Mouse (Mus musculus): Measurements from ENCODE around the gene Ripk3. TPM values are rescaled to one million over a fixed set of nuclear protein-coding genes. Genes with fewer than 3 reads are reported as not detected.

Ripk3 gene
- polyA plus RNA-seq (2012; ENCODE audit: insufficient read depth, low replicate concordance): 38.4 and 95.9 TPM in 2 replicates

GRCm38 (mm10) chr14:55788256-55789050, at the start of gene Ripk3:
TSS of gene Ripk3 (minus strand) at chr14:55788865.
- Histone ChIP-seq H3K9me3 (no peaks in the 10 kb centered on the region), H3K27me3 (replicated peaks) (peaks cover 6% of the 10 kb centered on the region), H3K36me3 (replicated peaks; ENCODE audit: low read length) (peaks cover 35% of the 10 kb centered on the region), H3K4me3 (replicated peaks) (peak within 1 kb of the TSS; percentile 92), H3K4me1 (peaks cover 17% of the 10 kb centered on the region)
- TF ChIP-seq FLI1 (IDR thresholded peaks at IDR 0.05; ENCODE audit: low read length): no peak
- TF ChIP-seq GATA1 (IDR thresholded peaks at IDR 0.05; ENCODE audit: borderline replicate concordance, low read length): no peak

DNA sequence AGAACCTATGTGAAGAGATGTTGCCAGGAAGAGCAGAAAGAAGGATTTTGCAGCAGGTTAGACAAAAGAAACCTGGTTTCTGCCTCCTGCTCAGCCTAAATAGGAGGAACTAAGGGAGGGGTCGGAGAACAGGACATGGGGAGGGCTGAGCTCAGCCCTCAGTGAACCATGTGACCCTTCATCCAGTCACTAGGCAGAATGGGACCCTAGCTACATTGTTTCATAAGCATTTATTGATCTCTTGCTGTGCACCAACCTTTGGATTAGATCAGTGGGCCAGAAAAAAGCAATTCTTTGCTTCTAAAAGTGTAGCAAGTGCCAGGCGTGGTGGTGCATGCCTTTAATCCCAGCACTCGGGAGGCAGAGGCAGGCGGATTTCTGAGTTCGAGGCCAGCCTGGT, 49.6 kb upstream of the Ripk3 start:
- no peak overlapping the region for H3K4me3 ChIP-seq (replicated peaks)
- H3K9me3 ChIP-seq: no peaks in the 10 kb centered on the region
- H3K36me3 ChIP-seq (replicated peaks; ENCODE audit: low read length): no peaks in the 10 kb centered on the region
- H3K4me1 ChIP-seq: peaks cover 23% of the 10 kb centered on the region
- H3K27me3 ChIP-seq (replicated peaks): peaks cover 46% of the 10 kb centered on the region
- TF ChIP-seq GATA1 (IDR thresholded peaks at IDR 0.05; ENCODE audit: borderline replicate concordance, low read length): no peak
- TF ChIP-seq FLI1 (IDR thresholded peaks at IDR 0.05; ENCODE audit: low read length): no peak

GRCm38 (mm10) chr14:55834808-55835533, 46.3 kb upstream of the Ripk3 start:
- no peak for TF ChIP-seq GATA1 (IDR thresholded peaks at IDR 0.05; ENCODE audit: borderline replicate concordance, low read length)
- no peak for TF ChIP-seq FLI1 (IDR thresholded peaks at IDR 0.05; ENCODE audit: low read length)
- Histone ChIP-seq H3K4me1 (peaks cover 17% of the 10 kb centered on the region), H3K36me3 (replicated peaks; ENCODE audit: low read length) (no peaks in the 10 kb centered on the region), H3K9me3 (no peaks in the 10 kb centered on the region), H3K4me3 (replicated peaks) (no peak overlapping the region), H3K27me3 (replicated peaks) (peaks cover 61% of the 10 kb centered on the region)

GRCm38 (mm10) chr14:55833126-55833525, 44.5 kb upstream of the Ripk3 start:
- TF ChIP-seq FLI1 (IDR thresholded peaks at IDR 0.05; ENCODE audit: low read length) (no peak), GATA1 (IDR thresholded peaks at IDR 0.05; ENCODE audit: borderline replicate concordance, low read length) (no peak)
- H3K27me3 ChIP-seq (replicated peaks): peaks cover 69% of the 10 kb centered on the region
- H3K36me3 ChIP-seq (replicated peaks; ENCODE audit: low read length): no peaks in the 10 kb centered on the region
- no peak overlapping the region for H3K4me3 ChIP-seq (replicated peaks)
- H3K4me1 ChIP-seq: peaks cover 19% of the 10 kb centered on the region
- no peaks in the 10 kb centered on the region for H3K9me3 ChIP-seq

- Histone ChIP-seq H3K4me1 (peaks cover 20% of the 10 kb centered on the region), H3K9me3 (no peaks in the 10 kb centered on the region), H3K27me3 (replicated peaks) (peaks cover 91% of the 10 kb centered on the region), H3K36me3 (replicated peaks; ENCODE audit: low read length) (no peaks in the 10 kb centered on the region), H3K4me3 (replicated peaks) (no peak overlapping the region)
- TF ChIP-seq GATA1 (IDR thresholded peaks at IDR 0.05; ENCODE audit: borderline replicate concordance, low read length) (no peak), FLI1 (IDR thresholded peaks at IDR 0.05; ENCODE audit: low read length) (no peak)
Observed at GRCm38 (mm10) chr14:55830331-55830730, 41.7 kb upstream of the Ripk3 start.

DNA sequence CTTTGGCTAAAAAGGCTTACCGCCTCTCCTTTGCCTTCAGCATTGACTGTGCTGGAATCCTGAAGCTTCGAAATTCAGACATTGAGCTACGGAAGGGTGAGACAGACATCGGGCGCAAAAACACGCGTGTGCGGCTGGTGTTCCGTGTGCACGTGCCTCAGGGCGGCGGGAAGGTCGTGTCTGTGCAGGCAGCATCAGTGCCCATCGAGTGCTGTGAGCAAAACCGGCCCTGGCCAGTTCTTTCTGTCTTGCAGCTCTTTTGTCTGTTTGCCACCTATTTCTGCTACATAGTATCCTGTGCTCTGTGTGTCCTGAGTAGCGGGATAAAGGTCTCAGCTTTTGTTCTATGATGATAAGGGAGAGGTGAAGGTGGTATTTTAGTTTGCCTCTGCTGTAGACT, 41.2 kb upstream of the Ripk3 start:
- Histone ChIP-seq H3K36me3 (replicated peaks; ENCODE audit: low read length) (no peaks in the 10 kb centered on the region), H3K4me3 (replicated peaks) (no peak overlapping the region), H3K4me1 (peaks cover 20% of the 10 kb centered on the region), H3K27me3 (replicated peaks) (peaks cover 96% of the 10 kb centered on the region), H3K9me3 (no peaks in the 10 kb centered on the region)
- TF ChIP-seq GATA1 (IDR thresholded peaks at IDR 0.05; ENCODE audit: borderline replicate concordance, low read length): no peak
- TF ChIP-seq FLI1 (IDR thresholded peaks at IDR 0.05; ENCODE audit: low read length): no peak

DNA sequence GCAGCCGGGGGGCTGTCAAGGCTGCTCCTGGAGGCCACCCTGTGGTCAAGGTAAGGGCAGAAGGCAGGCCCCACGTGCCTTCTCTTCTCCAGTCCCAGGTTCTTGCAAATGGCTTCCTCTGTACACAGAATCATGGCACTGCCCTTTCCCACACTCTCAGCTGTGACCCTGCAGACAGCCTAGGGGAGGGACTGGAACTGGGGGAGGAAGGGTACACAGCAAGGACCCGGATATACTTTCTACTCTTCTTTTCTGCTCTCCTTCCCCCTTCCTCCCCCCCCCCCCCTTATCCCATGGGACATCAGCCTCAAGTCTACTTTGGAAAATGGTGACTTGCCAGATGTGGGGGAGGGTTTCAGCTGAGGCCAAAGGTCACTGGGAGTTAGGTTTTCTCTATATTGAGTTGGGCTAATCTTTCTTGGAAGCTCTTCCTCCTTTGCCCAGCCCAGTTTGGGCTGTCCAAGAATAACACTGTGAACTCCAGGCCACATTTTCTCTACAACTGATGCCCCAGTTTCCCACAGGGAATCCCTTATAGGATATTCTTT, 40.1 kb upstream of the Ripk3 start:
- Histone ChIP-seq H3K4me1 (peaks cover 18% of the 10 kb centered on the region), H3K27me3 (replicated peaks) (peaks cover 96% of the 10 kb centered on the region), H3K4me3 (replicated peaks) (no peak overlapping the region), H3K9me3 (no peaks in the 10 kb centered on the region), H3K36me3 (replicated peaks; ENCODE audit: low read length) (no peaks in the 10 kb centered on the region)
- TF ChIP-seq GATA1 (IDR thresholded peaks at IDR 0.05; ENCODE audit: borderline replicate concordance, low read length) (no peak), FLI1 (IDR thresholded peaks at IDR 0.05; ENCODE audit: low read length) (no peak)

GRCm38 (mm10) chr14:55826551-55827340, 38.1 kb upstream of the Ripk3 start:
- H3K9me3 ChIP-seq: no peaks in the 10 kb centered on the region
- no peak overlapping the region for H3K4me3 ChIP-seq (replicated peaks)
- H3K27me3 ChIP-seq (replicated peaks): peaks cover 91% of the 10 kb centered on the region
- H3K36me3 ChIP-seq (replicated peaks; ENCODE audit: low read length): no peaks in the 10 kb centered on the region
- H3K4me1 ChIP-seq: peaks cover 33% of the 10 kb centered on the region
- TF ChIP-seq GATA1 (IDR thresholded peaks at IDR 0.05; ENCODE audit: borderline replicate concordance, low read length): no peak
- no peak for TF ChIP-seq FLI1 (IDR thresholded peaks at IDR 0.05; ENCODE audit: low read length)

DNA sequence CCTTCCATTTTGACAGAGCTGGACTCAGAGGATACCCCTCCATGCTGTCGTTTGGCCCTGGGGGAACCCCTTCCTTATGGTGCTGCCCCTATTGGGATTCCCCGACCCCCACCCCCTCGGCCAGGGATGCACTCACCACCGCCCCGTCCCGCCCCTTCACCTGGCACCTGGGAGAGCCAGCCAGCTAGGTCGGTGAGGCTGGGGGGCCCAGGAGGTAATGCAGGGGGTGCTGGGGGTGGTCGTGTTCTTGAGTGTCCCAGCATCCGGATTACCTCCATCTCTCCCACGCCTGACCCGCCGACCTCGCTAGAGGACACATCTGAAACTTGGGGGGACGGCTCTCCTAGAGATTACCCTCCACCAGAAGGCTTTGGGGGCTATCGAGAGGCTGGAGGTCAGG, 37.5 kb upstream of the Ripk3 start:
- Histone ChIP-seq H3K4me3 (replicated peaks) (no peak overlapping the region), H3K9me3 (no peaks in the 10 kb centered on the region), H3K36me3 (replicated peaks; ENCODE audit: low read length) (no peaks in the 10 kb centered on the region), H3K4me1 (peaks cover 33% of the 10 kb centered on the region), H3K27me3 (replicated peaks) (peaks cover 85% of the 10 kb centered on the region)
- no peak for TF ChIP-seq GATA1 (IDR thresholded peaks at IDR 0.05; ENCODE audit: borderline replicate concordance, low read length)
- TF ChIP-seq FLI1 (IDR thresholded peaks at IDR 0.05; ENCODE audit: low read length): no peak
